Mouse (Mus musculus) thymus, postnatal 0 days (tissue): ENCODE measurements around the gene Kctd7. TPM values are rescaled to one million over a fixed set of nuclear protein-coding genes. Genes with fewer than 3 reads are reported as not detected.

Experiments
- DNase-seq: peaks from one replicate; pipeline ENCODE4 v3.0.0-alpha.2; 2015; ENCODE audit warnings: low spot score
- polyA plus RNA-seq: library from polyadenylated mRNA; unstranded; fragments of >200 nt; fragmentation: Nextera tagmentation; extraction: Ambion mirVana; gene quantifications from 2 replicates; pipeline ENCODE4 v1.2.1, GENCODE M21; 2015

Gene Kctd7
- polyA plus RNA-seq, 1 experiment from 2014 or later, result 4.2 TPM

DNA sequence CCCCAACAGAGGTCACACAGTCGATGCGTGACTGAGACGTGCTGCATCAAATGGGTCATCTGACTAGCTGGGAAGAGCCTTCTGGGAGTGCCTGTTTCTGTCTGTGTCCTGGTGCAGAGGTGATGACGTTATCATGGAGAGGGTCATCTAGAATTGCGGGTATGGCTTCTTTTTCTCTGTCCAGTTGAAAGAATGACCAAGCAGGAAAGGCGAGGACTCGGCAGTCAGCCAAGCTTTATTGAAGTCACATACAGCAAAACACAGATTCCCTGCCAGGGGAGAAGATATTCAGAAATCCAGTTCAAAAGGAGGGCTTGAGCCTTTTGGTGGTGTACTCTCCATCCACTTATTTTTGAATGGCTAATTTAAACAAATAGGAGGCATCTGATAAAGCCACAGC, 1.6 kb upstream of the Kctd7 start:
- DNase-seq, result no peak

DNA sequence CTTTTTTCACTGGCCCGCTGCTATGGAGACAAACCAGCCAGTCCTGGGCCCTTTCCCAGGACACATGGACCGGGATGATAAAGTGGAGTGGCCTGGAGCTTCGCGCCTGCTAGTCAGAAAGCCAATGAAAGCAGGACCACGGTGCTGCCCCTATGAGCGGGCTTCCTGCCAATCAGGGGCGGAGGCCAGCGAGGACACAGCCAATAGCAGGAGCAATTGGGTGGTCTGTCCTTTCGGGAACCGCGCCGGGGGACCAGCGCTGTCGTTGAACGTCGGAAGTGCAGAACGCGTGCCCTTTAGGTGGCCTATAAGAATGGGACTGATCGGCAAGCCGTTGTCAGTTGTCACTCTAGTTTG, 706 bp upstream of the Kctd7 start:
- DNase-seq, result peak; percentile 52

DNA sequence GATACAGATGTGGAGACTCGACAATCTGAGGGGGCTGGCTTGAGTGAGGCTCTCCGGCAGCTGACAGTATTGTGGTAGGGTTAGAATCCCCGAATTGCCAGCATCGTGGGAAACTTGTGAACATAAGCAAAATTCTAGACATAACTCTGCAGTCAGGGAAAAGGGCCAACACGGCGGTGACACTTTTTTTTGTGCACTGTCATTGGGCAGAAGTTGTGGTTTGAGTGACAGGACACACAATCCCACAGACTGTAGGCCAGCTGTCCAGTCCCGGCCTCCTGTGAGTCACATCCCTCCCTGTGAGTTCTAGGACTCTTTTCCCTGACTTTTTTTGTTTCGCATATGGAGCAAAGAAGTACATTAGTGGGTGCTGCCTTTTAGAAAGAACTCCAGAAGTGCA, 1.3 kb downstream of the Kctd7 start:
- DNase-seq, result no peak

DNA sequence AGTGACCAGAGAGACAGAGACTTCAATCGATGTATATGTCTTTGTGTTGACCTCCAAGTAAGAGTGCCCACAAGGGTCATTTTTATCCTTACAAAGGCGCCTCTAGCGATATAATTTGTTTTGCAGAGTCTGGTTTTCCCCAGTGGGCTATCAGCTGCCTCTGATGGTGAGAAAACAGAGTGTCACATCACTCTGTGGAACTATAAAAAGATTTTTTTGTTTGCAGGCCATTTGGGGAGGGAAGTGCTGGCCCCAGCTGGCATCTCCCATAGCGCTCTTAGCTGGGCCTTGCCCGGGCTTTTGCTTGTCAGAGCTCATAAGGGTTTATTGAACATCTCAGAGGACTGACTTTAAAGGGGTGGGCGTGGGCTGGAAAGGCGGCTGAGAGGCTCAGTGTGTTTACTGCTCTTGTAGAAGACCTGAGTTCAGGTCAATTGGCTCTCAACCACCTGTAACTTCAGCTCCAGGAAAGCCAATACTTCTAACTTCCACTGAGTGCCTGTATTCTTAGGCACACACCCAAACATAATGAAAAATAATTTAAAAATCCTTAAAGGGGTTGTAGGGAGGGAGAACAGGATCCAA, 5.2 kb downstream of the Kctd7 start:
- no peak for DNase-seq

DNA sequence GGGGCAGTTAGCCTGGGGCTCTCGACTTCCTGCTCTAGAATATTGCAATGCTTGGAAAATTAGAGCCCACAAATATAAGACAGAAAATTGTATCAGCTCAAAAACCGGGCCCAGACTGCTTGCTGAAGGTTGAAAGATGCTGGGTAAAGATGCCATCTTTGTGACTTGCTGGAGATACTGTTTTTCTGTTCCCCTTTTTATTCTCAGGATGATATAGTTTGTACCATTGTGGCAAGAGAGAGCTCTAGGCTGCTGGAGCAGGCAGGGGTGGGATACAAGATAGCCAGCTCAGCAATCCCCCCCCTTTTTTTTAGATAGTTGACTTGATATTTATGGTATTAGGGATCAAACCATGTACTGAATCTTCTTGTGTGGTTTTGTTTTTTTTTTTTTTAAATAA, 9.6 kb downstream of the Kctd7 start:
- DNase-seq, result no peak

DNA sequence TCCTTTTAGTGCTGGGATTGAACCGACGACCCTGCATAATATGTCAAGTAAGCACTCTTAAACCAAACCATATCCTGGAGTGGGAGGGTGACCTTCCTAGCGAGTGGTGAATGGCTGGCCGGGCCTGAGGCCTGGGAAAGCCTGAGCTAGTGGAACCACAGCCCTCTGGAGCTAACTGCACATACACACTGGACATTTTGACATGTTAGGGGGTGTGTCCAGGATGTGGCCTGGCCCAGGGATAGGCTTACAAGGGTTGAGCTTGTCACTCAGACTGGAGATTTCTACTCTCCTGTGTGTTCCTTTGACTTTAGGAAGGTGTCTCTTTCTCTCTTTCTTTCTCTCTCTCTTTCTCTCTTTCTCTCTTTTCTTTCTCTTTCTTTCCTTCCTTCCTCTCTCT, 13.9 kb downstream of the Kctd7 start:
- DNase-seq, result no peak

DNA sequence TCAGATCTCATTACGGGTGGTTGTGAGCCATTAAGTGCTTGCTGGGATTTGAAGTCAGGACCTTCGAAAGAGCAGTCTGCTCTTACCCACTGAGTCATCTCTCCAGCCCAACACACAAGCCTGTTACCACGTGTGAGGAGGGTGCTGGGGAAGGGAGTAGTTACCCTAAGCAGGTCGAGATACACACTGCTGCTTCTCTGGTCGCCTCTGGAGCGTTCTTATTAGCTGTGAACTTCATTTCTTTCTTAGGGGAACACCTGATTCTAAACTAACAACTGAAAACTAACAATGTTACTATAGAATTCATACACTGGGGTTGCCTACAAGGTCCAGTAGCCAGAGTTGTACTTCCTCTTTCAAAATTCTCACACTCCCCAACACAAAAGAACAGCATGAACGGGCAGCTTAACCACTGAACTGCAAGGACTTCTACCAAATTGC, 15.1 kb downstream of the Kctd7 start:
- DNase-seq, result no peak

DNA sequence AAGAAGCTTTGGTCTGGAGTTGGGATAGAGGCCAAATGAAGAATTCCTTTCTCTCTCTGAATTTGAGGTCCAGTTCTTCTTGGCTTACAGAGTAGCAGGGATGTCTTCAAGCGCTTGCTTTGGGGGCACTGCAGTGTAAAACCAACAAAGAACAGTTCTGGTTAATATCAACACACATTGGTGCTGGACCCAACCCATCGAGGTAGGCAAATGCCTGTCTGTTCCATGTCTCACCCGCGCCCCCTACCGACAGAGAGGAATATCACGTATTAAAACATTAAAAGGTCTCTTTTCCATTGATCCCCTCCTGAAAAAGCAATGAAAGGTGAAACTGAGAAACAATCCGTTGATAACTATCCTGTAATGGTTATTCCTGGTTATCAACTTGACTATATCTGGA, 19.0 kb downstream of the Kctd7 start:
- peak; percentile 69 for DNase-seq

DNA sequence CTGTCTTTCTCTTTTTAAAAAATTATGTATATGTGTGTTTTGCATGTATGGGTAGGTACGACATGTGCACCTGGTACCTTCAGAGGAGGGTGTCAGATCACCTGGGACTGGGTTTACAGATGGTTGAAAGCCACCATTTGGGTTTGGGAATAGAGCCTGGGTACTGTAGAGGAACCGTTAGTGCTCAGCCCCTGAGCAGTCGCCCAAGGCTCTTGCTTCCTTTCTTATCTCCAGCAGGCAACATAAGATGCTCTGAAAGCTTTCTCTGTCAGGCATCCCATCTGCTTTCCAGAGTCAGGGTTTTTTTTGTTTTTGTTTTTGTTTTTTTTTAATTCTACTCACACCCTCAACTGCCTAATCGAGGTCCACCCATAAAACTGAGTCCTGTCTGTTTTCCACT, 20.6 kb downstream of the Kctd7 start:
- DNase-seq, result no peak

DNA sequence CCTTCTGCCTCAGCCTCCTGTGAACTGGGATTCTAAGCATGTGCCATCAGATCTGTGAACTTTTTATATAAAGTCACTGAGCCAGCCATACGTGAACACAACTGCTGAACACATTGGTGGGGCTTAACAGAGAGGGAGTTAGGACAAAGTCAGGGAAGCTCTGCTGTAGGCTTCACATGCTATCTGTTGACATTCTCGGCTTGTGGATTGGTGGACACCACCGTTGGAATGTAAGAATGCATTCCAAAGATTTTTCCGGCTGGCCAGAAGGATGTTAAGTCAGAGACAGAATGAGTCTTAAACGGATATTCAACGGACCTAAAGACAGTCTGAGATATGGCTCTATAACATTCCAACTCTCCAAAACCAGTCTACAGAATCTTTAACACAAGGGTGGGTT, 24.4 kb downstream of the Kctd7 start:
- no peak for DNase-seq

DNA sequence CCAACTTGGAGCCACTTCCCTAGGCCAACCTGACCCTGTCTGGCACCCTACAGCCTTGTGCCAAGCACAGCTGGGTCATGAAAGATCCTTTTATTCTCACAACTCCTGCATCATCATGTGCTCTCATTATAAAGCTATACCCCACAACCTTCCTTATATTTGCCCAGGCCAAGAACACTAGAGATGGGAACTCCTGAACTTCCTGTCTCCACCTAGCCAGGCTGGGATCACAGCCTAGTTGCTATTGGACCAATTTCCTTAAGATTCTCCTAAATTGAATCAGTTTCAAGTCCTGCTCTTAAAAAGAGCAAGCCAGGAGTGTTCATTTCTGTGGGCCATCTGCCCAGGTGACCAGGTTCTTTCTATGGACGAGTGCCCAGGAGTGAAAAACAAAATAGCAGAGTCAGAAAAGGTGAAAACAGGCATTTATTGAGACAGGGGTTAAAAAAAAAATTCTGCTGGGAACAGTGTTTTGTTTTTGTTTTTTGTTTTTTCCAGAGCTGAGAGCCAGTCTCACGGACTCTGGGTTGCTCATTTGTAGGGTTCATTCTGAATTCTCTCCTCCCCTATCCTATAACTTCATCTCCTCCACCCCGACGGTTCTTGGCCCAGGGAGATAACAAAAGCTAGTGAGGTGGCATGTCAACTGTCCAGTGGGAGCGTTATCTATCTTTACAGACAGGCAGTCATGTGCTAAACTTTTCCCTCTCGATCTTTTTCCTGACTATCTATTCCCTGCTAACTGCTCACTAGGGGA, 26.2 kb downstream of the Kctd7 start:
- DNase-seq, result no peak

DNA sequence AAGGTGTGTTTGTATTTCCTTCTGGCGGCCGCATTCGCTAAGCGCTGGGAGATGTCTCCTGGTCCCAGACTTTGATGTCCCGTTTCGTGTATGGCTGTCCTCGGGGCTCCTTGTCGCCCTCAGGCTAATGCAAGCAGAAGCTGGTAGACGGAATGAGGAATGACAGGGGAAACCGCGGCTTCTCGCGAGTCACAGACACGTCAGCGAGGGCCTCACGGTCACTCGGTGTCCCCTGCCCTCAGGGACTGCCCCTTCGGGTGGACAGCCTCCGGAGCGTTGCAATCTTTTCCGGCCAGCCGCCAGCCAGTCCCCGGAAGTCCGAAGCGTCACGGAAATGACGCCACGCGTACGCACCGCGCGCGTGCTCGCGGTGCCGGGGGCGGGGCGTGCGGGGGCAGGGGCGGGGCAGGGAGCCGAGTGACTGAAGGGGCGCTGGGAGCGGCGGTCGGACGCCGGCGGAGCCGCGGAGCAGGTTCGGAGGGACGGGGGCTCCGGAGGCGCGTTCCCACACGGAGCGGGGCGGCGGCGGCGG, 26.8 kb downstream of the Kctd7 start, which contains the start of gene Rabgef1:
Gene Rabgef1 (plus strand): TSS at position 376 of the 532 bp plus-strand sequence.
- peak; percentile 88 for DNase-seq

DNA sequence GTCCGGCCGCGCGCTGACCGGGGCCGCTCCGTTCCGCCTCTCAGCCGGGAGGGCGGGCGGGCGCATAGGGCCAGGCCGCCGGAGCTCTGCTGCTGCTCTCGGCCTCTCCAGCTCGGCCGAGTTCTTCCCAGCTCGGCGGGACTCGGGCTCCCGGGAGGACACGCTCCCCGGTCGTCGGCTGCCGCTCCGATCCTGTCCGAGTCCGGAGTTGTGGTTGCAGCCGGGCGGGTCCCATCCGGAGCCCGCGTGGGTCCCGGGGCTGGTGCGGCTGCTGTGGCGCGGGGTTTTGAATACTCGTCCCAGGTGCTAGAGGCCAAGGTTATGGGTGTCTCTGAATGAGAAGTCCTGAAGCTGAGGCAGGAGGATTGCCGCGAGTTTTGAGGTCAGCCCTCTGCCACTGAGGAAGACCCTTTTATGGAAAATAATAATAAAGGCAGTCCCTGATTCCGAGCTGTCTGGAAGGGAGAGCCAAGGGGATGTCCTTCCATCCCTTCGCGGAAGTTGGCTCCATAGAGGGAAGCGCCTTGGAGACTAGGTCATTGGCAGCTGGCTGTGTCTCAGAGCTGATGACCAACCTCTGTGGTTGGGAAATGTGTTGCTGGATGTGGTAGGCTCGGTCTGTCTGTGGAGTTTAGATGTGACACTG, 27.4 kb downstream of the Kctd7 start:
- peak; percentile 38 for DNase-seq

DNA sequence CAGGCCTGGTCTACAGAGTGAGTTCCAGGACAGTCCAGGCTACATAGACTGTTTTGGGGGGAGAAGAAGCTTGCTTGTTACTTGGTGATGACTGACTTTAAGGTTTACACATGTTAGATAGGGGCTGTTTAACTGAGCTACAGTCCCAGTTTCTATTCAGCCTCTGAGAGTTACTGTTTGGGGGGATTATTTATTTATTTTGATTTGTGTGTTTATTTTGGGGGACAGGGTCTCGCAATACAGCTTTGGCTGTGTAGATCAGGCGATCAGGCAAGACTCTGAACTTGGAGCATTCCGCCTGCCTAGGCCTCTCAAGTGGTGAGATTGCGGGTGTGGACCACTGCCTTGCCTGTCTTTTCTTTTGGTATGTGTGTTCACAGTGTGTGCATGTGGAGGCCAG, 28.4 kb downstream of the Kctd7 start:
- DNase-seq, result no peak

DNA sequence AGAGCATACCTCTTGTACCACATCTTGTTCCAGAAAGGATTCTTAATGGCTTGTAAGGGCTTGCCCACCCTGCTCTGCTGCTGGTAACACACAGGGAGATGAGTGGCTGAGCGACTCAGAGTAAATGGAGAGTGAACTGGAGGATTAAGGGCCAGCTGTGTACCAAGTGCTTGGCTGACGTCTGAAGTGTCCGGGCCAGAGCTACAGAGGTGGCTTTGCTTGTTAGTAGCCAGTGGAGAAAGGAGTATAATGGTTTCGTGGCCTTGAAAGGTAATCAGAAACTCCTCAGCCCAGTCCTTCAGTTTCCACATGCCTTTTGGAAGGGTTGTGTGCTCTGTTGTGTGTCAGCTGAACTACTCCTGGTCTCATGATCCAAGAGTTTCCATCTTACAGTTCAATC, 33.2 kb downstream of the Kctd7 start:
- DNase-seq, result no peak

DNA sequence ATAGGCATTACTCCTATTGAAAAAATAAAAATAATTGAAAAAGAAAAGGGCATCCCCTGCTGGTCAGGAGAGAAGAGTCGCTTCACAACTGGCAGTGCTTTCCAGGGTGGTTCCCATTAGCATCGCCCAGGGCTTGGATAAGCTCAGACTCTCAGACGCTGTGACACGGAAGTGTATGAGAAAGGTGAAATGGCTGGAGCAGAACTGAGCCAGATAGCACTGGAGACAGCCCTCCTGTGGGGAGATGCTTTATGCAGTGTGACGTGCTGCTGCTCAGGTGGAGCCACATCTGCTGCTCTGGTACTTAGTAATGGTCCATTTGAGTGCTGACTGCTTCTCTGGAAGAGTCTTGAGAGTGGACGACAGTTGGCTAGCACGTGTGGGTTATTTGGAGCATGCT, 35.7 kb downstream of the Kctd7 start:
- DNase-seq, result no peak

DNA sequence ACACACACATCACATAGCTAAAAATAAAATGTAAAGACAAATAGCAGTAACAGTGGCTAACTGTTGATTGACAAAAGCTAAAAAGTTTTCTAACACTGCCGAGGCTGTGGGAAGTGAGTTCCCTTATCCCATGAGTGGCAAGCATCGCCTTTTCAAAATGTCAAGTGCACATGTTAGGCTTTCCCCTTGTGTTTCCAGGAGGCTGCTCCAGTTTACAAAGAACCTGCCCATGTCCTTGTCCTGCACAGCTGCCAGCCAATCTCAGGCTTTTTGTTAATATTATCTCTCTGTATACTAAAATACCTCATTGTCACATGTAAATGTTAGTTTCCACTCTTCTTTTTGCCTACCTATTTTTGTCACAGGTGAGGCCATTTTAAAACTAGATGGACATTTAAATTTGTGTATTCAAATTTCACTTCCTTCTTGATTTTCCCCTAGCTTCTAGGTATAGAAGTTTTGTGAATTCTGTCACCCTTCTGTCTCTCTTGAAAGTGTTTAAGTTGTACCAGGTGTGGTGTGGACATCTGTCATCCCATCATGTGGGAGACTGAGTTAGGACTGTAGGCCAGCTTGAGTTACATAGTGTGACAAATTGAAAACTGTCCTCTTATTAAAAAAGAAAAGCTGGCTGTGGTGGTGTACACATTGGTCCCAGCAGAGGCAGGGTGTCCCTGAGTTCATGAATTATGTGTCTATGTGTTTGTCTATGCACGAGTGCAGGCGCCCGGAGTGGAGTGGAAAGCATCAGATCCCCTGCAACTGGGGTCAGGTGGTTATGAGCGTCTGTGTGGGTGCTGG, 37.3 kb downstream of the Kctd7 start:
- no peak for DNase-seq

DNA sequence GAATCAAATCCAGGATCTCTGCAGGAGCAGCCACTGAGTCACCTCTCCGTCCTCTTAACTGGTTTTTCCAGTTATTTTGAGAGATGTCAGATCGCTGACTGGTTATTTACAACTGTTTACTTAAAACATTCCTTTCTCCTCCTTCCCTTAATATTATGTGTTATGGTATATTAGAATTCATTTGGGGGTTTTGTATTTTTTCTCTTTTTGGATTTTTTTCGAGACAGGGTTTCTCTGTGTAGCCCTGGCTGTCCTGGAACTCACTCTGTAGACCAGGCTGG, 37.8 kb downstream of the Kctd7 start:
- DNase-seq, result no peak

DNA sequence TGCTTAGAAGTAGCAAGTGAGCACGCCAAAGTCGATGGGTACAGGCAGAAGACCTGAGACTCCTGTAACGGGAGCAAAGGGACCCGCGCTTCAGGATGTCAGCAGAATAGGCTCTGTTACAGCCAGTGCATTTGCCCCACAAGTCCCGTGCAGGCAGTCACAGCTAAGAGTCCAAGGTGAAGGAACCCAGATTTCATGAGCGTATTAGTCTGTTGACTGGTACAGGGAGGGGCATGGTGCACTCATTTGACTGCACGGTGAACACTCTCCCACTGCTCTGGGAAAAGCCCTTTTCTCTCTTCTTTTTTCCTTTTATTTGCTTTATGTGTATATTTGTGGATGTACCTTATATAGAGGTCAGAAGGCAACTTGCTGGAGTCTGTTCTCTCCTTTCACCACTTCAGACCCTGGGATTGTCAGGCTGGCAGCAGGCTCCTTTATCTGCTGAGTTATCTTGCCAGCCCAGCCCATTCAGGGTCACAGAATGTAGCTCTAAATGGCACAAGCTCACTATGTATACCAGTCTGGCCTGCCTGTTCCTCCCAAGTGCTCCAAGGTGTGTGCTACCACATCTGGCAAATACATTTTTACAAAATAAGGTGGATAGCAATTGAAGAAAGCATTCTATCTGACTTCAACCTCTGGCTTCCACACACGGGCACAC, 39.7 kb downstream of the Kctd7 start:
- no peak for DNase-seq

DNA sequence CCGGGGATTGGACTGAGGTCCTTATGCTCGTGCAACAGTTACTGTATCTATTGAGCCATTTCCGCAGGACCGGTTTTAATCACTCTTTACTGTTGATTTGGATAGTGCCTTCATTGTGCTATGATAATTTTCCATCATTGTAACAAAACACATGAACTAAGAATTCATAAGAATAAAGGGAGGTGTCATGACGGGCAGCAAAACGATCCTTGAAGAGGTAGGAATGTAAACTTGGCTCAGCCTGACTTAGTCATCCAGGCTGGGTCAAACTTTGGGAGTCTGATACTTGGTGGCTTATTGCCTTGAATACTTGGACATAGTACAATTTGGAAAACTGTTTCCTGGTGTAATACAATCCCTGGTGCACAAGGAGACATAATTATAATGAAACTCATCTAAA, 40.7 kb downstream of the Kctd7 start:
- DNase-seq, result no peak

DNA sequence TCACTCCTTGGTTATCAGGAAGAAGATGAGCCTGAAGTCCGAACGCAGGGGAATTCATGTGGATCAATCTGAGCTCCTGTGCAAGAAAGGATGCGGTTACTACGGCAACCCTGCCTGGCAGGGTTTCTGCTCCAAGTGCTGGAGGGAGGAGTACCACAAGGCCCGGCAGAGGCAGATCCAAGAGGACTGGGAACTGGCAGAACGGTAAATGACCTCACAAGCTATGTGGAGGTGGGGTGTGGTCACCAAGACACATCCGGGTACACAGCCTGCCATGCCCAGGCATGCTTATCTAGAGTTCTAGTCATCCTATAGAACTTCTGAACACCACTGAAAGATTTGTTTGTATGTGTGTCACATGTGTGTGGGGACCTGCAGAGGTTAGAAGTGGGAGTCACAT, 42.7 kb downstream of the Kctd7 start:
- no peak for DNase-seq
